Mouse (Mus musculus): ENCODE measurements around the gene Snn.

DNA sequence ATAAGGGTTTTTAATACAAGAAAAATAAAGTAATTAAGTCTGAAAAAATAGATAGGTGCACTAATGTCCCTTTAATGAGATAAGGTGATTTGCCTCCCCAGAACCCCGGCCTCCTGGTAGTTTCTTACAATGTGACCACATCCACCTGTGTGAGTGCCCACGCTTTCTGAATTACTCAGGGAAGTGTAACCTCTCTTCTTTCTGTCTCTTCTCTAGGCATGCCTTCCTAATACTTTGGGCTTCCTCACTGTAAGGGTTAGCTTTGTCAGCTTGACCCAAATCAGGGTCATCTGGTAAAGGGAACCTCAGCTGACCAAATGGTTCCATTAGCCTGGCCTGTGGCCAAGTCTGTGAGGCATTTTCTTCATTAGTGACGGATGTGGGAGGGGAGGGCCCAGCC is 46.3 kb upstream of the Snn start:
- TF ChIP-seq CTCF (IDR thresholded peaks at IDR 0.05; ENCODE audit: low read depth, low read length) (no peak), GATA1 (IDR thresholded peaks at IDR 0.05; ENCODE audit: borderline replicate concordance, low read length) (no peak), TAL1 (conservative IDR thresholded peaks at IDR 0.05; ENCODE audit: low read depth, low read length) (no peak), POLR2AphosphoS5 (IDR thresholded peaks at IDR 0.05; ENCODE audit: insufficient replicate concordance, low read depth, low read length) (no peak)
